Mouse (Mus musculus): ENCODE data around the gene Nup188.

DNA sequence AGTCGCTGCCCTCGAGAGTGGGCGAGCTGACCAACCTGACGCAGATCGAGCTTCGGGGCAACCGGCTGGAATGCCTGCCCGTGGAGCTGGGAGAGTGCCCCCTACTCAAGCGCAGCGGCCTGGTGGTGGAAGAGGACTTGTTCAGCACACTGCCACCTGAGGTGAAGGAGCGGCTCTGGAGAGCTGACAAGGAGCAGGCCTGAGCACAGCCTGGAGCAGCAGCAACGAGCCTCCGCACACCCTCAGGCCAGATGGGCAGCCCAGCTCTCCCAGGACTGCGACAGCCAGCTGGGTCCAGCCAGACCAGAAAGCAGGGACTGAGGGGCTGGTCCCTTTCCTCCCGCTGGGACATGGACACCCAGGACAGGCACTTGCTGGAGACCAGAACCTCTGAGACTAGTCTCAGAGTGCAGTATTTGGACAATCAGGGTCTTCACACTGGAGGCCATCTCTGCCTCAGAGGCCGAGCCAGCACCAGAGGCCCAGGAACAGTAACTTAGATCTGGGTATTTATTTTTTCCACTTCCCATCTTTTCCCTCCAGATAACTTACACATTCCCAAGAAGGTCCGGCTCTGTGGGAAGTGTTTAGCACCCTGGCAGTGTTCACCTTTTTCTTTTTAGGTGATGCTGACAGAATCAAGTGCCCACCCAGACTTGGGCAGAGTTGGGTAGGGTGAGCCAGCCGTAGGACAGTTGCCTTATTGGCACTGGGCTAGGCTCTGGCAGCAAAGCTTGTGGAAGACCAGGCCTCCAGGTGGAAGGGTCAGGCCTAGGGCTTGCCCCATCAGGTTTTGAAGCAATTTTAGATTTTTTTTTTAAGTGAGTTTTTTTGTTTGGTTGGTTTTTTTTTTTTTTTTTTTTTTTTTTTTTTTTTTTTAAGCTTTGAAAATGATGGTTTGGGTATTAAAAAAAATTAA lies 24.0 kb upstream of the Nup188 start:
- TF ChIP-seq CTCF (IDR thresholded peaks at IDR 0.05; ENCODE audit: low read depth, low read length) (no peak), GATA1 (IDR thresholded peaks at IDR 0.05; ENCODE audit: borderline replicate concordance, low read length) (no peak)

Measured in G1E (cell line).